Mouse (Mus musculus) testis, adult 2 months (tissue): ENCODE data around the gene Slc22a23.

Experiments used
- CTCF ChIP-seq: fragments of 200-500 bp; IDR thresholded peaks from 2 replicates; pipeline ENCODE4 v1.5.1; 2012; ENCODE audit warnings: low read depth, mild to moderate bottlenecking, inconsistent platforms, low read length, moderate library complexity; ENCODE audit not compliant: control insufficient read depth, insufficient read depth, insufficient replicate concordance
- POLR2A ChIP-seq: fragments of 200-500 bp; IDR thresholded peaks from 2 replicates; pipeline ENCODE4 v1.6.1; 2012; ENCODE audit warnings: low read depth, mild to moderate bottlenecking, inconsistent platforms, low read length, moderate library complexity; ENCODE audit not compliant: control insufficient read depth

DNA sequence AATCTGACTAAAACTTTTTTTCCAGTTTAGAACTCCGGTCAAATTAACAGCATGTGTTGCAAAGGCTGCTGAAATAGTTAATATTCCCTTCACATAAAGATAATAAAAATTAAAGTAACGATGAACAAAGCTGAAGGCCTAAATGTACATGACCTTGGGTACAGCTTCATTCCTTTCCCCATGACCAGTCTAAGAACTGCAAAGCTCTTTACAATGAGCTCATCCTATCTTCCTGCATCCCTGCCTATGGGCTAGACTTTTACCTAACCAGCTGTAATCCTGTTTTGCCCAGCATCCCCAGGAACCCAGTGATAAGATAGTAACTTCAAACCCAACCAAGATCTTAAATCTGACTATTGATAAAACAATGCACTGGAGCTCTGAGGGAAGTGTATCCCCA lies 56.9 kb downstream of the Slc22a23 start:
- TF ChIP-seq POLR2A (no peak), CTCF (no peak)
